Mouse (Mus musculus) hindlimb bud, embryonic 11.5 days (tissue): ENCODE measurements around the gene Tmem260.

Source experiments
- DNase-seq: peaks from one replicate; pipeline ENCODE4 v3.0.0-alpha.2; 2012; ENCODE audit warnings: low read depth, low spot score; ENCODE audit errors: extremely low spot score

The Tmem260 gene

GRCm38 (mm10) chr14:48549703-48550102, 103.8 kb downstream of the Tmem260 start:
- no peak for DNase-seq

GRCm38 (mm10) chr14:48553216-48553615, 107.3 kb downstream of the Tmem260 start:
- no peak for DNase-seq

GRCm38 (mm10) chr14:48553754-48554153, 107.8 kb downstream of the Tmem260 start:
- DNase-seq, result no peak

- DNase-seq, result no peak
Measured at GRCm38 (mm10) chr14:48558975-48559374, 113.1 kb downstream of the Tmem260 start.

GRCm38 (mm10) chr14:48559736-48560135, 113.8 kb downstream of the Tmem260 start:
- DNase-seq, result no peak

- DNase-seq, result no peak
Measured at GRCm38 (mm10) chr14:48566596-48566995, 120.7 kb downstream of the Tmem260 start.
